Mouse (Mus musculus) spleen, embryonic (tissue): ENCODE data around the gene Gm45785.

Experiments used
- CTCF ChIA-PET: fragments of 350-600 bp; sonication (Branson Sonifier 250); formaldehyde crosslinking; loops from one replicate; lab custom pipeline; 2022; lab: Charles Lee

The Gm45785 gene

GRCm38 (mm10) chr7:140858746-140859145 is 2.6 kb upstream of the Gm45785 start:
- CTCF ChIA-PET = interaction anchor here (0.6 kb wide), 1 partner anchor 14 kb away, joined by 3 read pairs; no protein-coding TSS in a partner anchor

GRCm38 (mm10) chr7:140857550-140858505 is 1.7 kb upstream of the Gm45785 start, which contains the start of gene Bet1l:
TSS of gene Bet1l (minus strand) at chr7:140857577.
- CTCF ChIA-PET = no interaction called here

GRCm38 (mm10) chr7:140856785-140857549 is 836 bp upstream of the Gm45785 start, which contains the start of gene Ric8a:
TSS of gene Ric8a (plus strand) at chr7:140856957.
- CTCF ChIA-PET = no interaction called here

GRCm38 (mm10) chr7:140855181-140855580 is 950 bp downstream of the Gm45785 start:
- CTCF ChIA-PET = no interaction called here

- CTCF ChIA-PET = no interaction called here
Observed at GRCm38 (mm10) chr7:140854483-140854882, 1.6 kb downstream of the Gm45785 start.

GRCm38 (mm10) chr7:140853386-140853785 is 2.7 kb downstream of the Gm45785 start:
- CTCF ChIA-PET = no interaction called here

- CTCF ChIA-PET = no interaction called here
Observed at GRCm38 (mm10) chr7:140851916-140852315, 4.2 kb downstream of the Gm45785 start.

GRCm38 (mm10) chr7:140848591-140848990 is 7.5 kb downstream of the Gm45785 start:
- CTCF ChIA-PET = interaction anchor here (2.1 kb wide), 1 partner anchor 200 kb away, joined by 8 read pairs; no protein-coding TSS in a partner anchor

GRCm38 (mm10) chr7:140847755-140848580 is 8.2 kb downstream of the Gm45785 start, which contains the start of gene Odf3:
TSS of gene Odf3 (plus strand) at chr7:140847805.
- CTCF ChIA-PET = interaction anchor here (1.6 to 2.1 kb wide), 2 partner anchors 55 to 200 kb away, joined by 7 to 8 read pairs; no protein-coding TSS in a partner anchor

GRCm38 (mm10) chr7:140846676-140847075 is 9.5 kb downstream of the Gm45785 start:
- CTCF ChIA-PET = interaction anchor here (1.6 to 2.1 kb wide), 2 partner anchors 56 to 202 kb away, joined by 7 to 8 read pairs; no protein-coding TSS in a partner anchor

GRCm38 (mm10) chr7:140845683-140846082 is 10.4 kb downstream of the Gm45785 start:
- CTCF ChIA-PET = interaction anchor here (1.4 kb wide), 2 partner anchors 57 to 60 kb away, joined by 5 to 6 read pairs; no protein-coding TSS in a partner anchor

GRCm38 (mm10) chr7:140844905-140845665 is 11.0 kb downstream of the Gm45785 start, which contains the start of gene Scgb1c1:
TSS of gene Scgb1c1 (plus strand) at chr7:140845547.
- CTCF ChIA-PET = interaction anchor here (0.6 to 1.4 kb wide), 4 partner anchors 14 to 61 kb away, joined by 3 to 10 read pairs (median 6); no protein-coding TSS in a partner anchor

GRCm38 (mm10) chr7:140843806-140844205 is 12.3 kb downstream of the Gm45785 start:
- CTCF ChIA-PET = no interaction called here

- CTCF ChIA-PET = interaction anchor here (0.5 kb wide), 1 partner anchor 916 kb away, joined by 4 read pairs; no protein-coding TSS in a partner anchor
Observed at GRCm38 (mm10) chr7:140840750-140841735, 15.1 kb downstream of the Gm45785 start.

- CTCF ChIA-PET = no interaction called here
Observed at GRCm38 (mm10) chr7:140839556-140839955, 16.6 kb downstream of the Gm45785 start.

- CTCF ChIA-PET = interaction anchor here (0.5 kb wide), 1 partner anchor 651 kb away, joined by 4 read pairs; no protein-coding TSS in a partner anchor
Observed at GRCm38 (mm10) chr7:140836243-140837115, 19.7 kb downstream of the Gm45785 start.

- CTCF ChIA-PET = no interaction called here
Observed at GRCm38 (mm10) chr7:140835758-140836087, 20.4 kb downstream of the Gm45785 start.
